Mouse (Mus musculus) adrenal gland, postnatal 4 days (tissue): ENCODE data around the gene Timm8a2. TPM values are rescaled to one million over a fixed set of nuclear protein-coding genes. Genes with fewer than 3 reads are reported as not detected.

Source experiments
- DNase-seq, 2 experiments: peaks; one replicate each; pipeline ENCODE4 v3.0.0; 2021 to 2022; ENCODE audit warnings: low spot score in 2 of 2, mixed read lengths in 2 of 2
- long read RNA-seq, 2 experiments: library from polyadenylated mRNA; stranded (forward); transcript quantifications; one replicate each; pipeline ENCODE4 v2.0.0; 2021
- total RNA-seq, 2 experiments: library from RNA; stranded (reverse); gene quantifications; 2 replicates each; pipeline ENCODE4 v1.2.3; 2021

Timm8a2 gene
- not detected for total RNA-seq
- long read RNA-seq, experiment 1 = 0 reads
- long read RNA-seq, experiment 2 = 0 reads

DNA sequence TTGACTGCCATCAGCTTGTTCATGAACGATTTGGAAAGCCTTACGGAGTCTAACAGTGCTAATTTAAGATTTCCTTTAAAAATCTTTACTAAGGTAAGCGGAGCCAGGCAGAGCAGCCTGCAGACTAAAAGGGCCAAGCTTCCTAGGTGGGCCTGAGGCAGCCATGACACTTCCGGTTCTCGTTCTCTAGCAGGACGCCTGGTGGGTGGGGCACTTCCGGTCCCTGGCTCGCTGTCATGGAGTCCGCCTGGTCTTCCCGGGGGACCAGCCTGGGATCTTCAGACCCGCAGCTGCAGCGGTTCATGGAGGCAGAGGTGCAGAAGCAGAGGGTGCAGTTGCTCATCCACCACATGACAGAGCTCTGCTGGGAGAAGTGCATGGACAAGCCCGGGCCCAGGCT lies at the start of gene Timm8a2:
TSS of gene Timm8a2 (plus strand) at position 224 of the 400 bp plus-strand sequence.
- no peak for DNase-seq

DNA sequence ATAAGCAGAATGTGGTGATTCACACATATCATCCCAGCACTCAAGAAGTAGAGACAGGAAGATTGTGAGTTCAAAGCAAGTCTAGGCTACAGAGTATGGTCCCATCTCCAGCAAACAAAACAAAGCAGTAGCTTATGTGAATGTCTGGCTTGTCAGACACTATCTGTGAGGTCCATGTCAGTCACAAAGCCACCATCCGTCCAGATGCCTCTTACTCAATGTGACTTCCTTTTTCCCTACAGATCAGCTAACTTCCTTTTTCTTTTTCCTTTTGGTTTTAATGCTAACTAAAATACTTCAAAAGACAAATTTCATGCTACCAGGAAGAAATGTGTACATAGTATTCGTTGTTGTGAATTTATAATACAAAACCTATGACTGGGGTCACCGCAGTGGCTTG lies 49.0 kb upstream of the Timm8a2 start:
- no peak for DNase-seq

DNA sequence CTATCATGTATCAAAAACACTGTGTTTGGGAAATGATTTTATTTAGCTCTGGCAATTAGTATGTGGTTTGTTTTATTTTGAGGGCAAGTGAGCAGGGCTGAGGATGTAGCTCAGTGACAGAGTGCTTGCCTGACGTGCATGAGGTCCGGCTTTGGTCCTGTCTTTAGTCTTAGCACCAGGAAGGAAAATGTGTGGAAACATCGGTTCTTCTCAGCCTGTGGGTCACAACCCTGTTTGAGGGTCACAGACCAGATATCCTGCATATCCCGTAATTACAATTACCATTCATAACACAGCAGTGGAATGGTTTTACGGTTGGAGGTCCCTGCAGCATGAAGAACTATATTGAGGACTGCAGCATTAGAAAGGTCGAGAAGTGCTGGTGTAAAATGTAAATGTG lies 48.4 kb upstream of the Timm8a2 start:
- no peak for DNase-seq

DNA sequence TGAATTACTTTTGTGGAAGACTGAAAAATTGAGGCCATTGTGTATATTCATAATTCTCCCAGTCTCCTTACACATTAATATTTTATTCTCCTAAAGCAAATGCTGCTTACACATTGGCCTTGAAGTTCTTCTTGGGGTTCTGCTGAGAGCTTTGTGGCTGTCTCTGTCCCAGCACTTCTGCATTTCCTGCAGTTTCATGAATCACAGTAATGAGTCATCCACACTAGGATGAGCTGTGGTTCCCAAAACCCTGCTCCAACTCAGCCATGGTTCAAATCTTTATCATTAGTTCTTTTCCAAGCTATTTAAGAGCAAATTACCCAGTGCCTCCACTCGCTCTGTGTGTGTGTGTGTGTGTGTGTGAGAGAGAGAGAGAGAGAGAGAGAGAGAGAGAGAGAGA lies 47.2 kb upstream of the Timm8a2 start:
- no peak for DNase-seq

DNA sequence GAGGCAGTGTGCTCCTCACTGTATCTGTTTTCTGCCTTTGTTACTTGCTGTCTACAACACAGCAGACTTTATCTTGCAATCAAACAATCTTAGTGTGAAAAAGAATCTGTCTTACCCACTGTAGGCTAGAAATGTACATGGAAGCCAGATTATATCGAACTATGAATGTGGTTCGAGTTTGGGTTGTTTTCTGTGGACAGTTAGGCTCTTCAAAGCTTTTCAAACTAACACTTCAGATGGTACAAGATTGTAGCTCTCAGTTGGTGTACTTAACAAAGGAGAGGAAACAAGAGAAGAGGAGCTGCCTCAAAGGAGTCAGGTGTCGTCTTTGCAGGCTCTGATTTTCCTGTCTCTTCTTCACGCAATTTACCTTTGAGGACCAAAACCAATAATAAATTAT lies 46.8 kb upstream of the Timm8a2 start:
- no peak for DNase-seq

DNA sequence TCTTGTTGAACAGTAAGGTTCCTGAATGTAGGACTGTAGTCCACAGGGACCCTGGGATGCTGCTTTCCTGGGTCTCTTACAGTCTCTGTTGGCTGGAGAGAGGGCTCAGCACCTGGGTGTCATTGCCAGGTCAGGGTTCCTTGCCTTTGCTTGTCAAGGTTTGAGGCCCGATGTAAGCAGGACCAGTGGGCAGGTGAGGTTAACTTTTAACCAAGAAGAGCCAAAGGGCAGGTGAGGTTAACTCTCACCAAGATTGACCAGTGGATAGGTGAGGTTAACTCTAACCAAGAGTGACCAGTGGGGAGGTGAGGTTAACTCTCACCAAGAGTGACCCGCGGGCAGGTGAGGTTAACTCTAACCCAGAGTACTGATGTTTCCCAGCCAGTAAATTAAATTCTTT lies 45.1 kb upstream of the Timm8a2 start:
- DNase-seq = no peak

DNA sequence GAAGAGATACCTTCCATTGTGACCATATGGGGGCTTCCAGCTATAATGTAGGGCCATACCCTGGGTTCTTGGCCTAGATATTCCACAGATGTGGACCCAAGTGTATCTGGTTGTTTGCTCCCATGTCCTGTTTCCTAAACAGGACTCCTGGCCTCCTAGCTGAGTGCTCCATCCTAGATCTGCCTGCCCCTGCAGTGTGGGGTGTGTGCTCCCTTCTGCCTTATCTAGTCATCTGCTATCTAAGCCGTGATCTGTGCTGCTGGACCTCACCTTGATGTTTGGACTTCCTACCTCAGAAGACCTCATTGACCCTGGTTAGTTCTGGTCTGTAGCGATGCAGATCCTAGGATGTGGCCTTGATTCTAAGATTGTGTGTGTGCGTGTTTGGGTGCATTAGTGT lies 44.6 kb upstream of the Timm8a2 start:
- DNase-seq = no peak

DNA sequence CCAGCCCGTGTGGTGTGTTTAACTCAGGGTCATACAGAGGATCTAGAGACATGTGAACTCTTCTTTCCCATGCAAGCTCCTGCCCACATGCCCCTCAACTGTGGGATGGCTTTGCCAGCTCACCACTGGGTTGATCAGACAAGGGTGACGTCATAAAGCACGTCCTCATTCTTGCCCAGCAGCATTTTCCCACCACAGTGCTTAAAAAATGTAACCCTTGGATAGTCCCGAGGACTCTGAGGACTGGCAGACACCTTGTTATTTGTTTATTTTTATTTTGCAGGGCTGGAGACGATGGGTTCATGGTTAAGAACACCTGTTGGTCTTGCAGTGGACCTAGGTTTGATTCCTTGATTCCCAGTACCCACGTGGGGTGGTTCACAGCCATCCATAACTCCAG lies 43.6 kb upstream of the Timm8a2 start:
- no peak for DNase-seq

DNA sequence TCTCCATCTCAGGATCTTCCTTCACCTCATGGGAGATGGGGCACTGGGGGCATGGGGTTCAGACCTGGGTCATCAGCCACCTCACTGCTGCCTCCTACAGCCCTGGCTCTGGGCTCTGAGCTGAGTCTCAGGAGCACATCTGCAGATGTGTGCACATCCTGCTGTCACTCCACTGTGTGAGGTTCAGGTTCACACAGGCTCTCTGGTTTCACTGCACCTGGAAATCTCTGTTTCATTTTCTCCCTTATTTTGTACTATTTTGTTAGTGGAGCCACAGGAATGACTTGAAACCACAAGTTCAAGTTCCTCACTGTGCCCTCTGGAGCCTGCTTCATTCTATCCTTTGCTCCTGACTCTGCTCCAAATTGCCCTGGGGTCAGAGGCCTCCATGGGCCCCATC lies 42.6 kb upstream of the Timm8a2 start:
- no peak for DNase-seq

DNA sequence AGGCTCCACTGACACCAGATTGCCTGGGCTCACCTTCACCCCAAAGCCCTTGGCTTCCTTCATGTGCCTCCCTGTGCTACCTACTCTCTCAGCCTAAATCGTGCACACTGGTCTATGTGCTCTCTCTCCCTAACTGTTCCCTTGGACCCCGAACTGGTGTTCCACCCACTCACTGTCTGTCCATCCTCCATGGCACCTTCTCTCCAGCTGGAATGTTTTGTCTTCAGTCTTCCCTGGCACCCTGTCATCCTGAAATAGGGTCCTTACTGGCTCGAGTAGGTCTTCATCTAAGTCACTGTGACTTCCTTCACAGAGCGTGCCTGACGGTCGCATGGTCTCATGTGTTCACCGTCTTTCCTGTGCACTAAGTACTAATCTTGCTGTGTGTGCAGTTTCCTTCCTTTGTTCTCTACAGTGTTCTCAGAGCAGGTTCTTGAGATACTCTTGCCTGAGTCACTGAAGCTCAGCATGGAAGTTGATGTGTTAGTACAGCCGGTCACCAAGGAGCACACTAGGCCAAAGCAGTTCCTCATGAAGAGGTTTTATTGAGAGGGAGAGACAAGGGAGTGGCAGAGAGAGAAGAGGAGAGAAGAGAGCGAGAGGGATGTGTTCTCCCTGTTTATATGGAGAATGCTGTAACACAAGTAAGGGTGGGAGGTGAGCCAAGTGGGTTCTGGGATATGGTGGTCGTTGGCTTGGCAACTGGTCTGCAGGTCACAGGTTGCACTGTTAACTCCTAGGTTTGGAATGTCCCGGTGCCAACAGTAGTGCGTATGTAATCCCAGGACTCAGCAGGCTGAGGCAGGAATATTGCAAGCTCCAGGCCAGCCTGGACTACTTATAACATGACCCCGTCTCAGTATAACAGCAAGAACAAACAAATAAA lies 41.8 kb upstream of the Timm8a2 start:
- DNase-seq = no peak

DNA sequence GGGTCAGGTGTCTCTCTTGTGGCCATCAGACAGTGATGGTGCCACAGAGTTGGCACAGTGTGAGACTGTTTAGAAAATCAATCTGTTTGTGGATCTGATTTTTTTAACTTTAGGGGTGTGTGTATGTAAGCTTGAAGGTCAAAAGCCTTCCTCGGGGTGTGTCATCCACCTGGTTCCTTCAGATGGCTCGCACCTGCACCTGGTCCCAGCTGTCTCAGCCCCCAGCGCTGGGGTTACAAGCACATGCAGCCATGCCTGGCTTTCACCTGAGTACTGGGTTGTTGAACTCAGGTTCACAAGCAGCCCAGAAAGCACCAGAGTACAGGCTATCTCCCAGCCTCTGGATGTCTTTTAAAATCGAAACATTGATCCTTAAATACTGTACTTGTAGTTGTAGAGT lies 40.9 kb upstream of the Timm8a2 start:
- DNase-seq = no peak

DNA sequence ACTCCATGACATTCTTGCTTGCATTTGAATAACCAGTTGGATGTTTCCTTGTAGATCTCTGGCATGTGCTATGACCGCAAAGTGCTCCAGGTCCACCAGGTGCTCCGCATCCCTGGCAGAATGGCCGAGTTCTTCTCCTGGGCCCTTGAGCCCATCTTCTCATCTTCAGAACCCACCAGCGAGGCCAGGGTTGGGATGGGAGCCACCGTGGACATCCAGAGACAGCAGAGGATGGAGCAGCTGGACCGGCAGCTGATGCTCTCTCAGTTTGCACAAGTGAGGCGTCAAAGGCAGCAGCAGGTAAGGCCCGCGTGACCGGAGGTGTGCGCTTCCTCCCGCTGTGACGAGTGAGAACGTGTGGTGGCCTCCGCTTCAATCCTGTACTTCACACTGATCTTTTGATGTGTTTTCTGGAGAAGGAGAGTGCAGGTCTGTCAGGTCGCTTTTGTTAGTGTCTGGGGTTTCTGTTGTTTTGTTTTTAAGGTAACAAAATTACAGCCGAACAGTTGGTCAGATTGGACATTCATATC lies 40.2 kb upstream of the Timm8a2 start:
- DNase-seq = no peak

DNA sequence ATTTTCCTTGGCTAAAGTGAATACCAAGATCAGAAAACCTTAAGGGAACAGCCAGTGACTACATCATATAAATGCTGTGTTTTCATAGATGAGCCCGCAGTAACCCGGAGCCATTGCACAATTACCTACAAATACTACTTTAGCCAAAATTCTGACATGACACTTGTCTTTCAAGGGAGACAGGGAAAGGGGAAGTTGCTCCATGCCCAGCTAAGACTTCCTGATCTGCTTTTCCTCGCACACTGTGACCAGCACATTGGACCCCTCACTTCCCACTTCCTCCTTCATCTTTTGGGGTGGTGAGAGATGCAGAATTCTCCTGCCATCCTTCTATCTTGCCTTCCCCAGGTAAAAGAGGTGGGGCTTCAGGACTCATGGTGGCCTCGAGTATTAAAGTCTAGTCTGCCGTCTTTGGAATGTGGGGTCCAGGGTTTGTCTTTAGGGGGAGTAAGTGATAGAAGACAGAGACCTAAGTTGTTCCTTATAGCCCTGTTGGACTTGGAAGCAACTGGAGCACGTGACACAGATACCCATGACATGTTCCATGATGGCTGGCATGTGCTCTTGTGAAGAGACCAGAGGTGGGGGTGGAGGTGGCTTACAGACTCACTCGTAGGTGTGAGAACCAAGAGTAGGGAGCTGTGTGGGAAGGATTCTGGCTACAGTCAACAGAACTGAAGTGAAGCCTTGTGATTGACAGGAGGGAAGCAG lies 39.5 kb upstream of the Timm8a2 start:
- DNase-seq = no peak

DNA sequence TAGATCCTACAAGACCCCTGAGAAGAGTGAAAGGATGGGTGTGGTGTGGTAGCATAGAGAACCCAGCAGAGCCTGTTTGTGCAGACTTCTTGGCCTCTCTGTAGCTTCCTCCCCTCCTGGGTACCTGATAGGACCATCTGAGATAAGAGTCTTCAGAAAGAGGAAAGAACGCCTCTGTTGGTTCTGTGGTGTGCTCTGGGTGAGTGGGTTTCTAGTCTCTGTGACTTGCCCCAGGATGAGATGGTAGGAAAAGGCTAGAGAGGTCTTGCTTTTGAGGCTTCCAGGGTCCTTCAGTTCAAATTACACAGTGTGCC lies 39.0 kb upstream of the Timm8a2 start:
- DNase-seq = no peak

DNA sequence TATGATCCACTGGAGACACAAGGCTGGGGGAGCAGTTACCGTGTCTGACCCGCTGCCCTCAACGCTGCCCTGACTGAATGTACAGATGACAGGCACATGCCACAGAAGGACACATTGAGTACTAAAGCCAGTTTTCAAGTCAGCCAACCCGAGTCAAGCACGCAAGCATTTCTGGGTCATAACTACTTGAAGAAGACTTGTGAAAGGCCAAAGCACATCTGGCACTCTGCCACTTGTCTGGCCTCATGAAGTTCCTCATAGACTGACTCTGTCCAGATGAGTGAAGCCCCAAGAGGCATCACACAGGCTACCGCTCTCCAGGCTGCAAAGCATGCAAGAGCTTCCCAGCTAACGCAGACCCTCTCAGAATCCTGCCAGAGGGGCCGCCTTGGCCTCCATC lies 37.7 kb upstream of the Timm8a2 start:
- no peak for DNase-seq

DNA sequence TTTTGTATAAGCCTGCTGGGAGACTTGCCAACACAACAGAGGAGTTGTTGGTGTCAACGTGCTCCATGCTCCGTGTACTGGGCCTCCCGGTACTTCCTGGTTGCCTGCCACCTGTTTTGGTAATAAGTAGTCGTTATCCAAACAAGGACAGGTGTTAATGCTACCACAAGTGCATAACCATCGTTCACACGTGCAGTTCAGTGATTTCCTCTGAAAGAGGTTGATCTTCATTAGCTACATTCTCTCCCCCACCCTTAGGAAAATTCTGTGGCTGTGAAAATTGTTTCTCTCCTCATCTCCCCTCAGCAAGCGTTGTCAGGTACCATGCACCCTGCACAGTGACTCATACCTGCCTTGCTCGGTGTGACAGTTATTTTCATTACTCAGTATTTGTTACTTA lies 35.0 kb upstream of the Timm8a2 start:
- no peak for DNase-seq

DNA sequence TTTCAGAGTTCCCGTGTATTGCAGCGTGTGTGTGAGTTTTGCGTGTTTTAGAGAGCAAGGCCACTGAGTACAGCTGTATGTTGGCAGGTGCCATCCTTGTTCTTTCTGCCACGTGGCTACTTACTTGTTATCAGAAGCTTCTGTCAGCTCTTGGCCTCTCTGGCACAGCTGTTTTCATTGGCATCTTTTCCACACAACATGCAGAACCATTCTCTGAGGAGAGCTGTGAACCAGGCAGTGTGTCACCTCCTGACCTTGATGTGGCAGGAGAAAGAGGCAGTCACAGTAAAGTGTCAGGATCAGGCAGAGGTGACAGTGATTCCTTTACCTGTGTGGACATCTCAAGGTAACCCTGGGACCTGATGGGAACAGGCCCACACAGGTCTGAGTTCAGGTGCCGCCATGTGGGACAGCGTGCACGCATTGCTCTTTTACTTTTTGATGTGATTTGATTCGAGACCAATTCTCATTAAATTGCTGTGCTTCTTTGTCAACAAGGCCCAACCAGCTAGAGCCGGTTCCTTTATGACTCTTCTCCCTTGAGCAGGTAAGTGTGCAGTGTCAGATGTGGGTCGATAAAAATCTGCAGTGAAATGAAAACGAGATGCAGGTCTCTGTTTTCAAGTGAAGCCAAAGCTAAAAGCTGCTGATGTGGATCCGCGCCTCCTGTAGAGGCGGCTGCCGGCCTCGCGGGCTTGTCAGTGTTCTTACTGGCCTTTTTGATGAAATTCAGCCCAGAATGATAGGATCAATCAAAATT lies 33.9 kb upstream of the Timm8a2 start:
- no peak for DNase-seq

DNA sequence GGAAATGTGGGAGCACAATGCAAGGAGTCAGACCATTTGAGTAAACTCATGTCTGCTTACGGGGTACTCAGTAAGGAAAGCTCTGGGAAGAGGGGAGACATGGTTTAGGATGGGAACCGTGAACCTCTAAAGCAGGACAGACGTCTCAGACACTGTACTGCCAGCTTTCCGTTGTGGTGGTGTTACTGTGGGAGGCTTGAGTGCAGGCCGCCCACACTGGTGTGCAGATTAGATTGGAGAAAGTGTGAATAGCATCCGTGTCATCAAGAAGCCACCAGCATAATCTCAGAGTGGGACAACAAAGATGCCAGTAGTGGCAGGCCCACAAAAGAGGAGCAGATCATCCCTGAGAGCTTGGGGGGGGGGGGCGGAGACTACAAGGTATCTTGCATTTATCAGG lies 32.2 kb upstream of the Timm8a2 start:
- DNase-seq = no peak

DNA sequence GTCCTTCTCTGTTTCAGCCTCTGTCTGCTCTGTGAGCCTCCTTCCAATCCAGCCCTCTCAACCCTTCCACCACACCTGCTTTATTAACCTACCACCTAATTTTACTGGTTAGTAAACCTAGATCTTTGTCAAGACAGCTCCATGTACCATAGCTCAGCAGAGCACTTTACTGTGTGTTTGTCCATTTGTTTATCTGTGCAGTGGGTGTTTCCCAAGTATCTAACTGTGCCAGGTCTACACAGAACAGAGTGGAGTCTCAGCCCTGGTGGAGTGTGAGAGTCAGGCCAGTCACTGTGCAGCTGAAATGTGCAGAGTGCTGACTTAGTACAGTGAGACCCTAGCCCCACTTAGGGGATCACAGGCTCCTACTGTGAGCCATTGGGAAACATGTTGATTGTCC lies 30.7 kb upstream of the Timm8a2 start:
- no peak for DNase-seq

DNA sequence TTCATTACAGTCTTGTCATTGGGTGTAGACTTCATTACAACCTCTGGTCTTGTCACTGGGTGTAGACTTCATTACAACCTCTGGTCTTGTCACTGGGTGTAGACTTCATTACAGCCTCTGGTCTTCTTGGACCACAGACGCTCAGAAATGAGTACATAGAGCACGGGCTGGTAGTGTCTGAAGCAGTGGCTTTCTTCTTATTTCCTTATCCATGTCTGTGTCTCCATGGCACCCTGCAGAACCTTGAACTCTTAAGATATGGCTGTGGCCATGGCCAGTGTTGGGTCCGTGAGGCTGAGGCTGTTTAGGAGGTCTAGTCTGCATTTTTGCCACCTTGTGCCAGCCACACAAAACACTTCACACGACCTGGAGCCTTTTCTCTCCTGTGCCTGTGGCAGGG lies 26.2 kb upstream of the Timm8a2 start:
- DNase-seq = no peak

DNA sequence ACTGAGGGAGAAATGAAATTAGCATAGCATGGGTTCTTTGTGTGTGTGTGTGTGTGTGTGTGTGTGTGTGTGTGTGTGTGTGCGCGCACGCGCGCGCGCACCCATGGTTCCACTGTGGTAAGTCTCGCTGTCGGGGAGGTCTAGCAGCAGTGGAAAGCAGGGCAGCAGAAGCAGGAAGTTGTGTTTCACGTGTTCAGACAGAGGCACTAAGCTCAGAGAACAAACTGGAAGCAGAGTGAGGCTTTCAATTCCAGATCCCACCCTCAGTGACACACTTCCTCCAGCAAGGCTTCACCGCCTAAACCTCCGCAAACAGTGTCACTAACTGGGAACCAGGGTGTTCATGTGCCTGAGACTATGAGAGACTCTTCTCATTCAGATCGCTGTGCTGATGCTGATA lies 25.0 kb upstream of the Timm8a2 start:
- no peak for DNase-seq

DNA sequence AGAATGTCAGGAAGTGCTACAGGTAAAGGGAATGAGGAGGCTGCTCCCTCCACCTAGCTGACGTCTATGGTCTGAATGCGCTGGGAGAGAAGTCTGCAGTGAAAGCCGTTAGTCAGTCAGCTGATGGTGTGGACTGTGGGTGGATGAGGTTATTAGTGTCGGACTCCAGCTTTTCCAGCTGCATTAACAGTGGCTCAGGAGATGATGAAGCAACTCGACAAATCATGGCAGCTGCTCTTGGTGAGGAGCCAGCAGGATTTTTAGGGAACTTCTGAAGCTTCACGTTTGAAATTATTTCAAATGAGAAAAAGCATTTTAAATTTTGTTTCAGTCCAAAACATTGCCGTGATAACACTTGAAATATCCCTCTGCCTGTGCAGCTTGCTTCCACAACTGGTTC lies 24.2 kb upstream of the Timm8a2 start:
- no peak for DNase-seq
